Mouse (Mus musculus) layer of hippocampus, adult 18-20 months (tissue): ENCODE results near the gene Lrp5. TPM values are rescaled to one million over a fixed set of nuclear protein-coding genes. Genes with fewer than 3 reads are reported as not detected.

Experiments
- DNase-seq, 2 experiments: peaks; one replicate each; pipeline ENCODE4 v3.0.0; 2022; ENCODE audit warnings: low spot score in 2 of 2
- long read RNA-seq: library from polyadenylated mRNA; stranded (forward); transcript quantifications from one replicate; pipeline ENCODE4 v2.0.0, GENCODE M21; 2021
- total RNA-seq, 2 experiments: library from RNA; stranded (reverse); gene quantifications; 2 replicates each; pipeline ENCODE4 v1.2.3; 2021

Lrp5 gene
- 10 to 100 TPM in 1 of 2 experiments, 1 to 10 TPM in 1; 9.2 to 10.4 TPM for total RNA-seq
- long read RNA-seq, full-length matches to known transcripts = 2 of 5 reads
- long read RNA-seq, partial matches to known transcripts = 3 of 5 reads
- long read RNA-seq, other reads (novel, unspliced or antisense) = 0 of 5 reads

DNA sequence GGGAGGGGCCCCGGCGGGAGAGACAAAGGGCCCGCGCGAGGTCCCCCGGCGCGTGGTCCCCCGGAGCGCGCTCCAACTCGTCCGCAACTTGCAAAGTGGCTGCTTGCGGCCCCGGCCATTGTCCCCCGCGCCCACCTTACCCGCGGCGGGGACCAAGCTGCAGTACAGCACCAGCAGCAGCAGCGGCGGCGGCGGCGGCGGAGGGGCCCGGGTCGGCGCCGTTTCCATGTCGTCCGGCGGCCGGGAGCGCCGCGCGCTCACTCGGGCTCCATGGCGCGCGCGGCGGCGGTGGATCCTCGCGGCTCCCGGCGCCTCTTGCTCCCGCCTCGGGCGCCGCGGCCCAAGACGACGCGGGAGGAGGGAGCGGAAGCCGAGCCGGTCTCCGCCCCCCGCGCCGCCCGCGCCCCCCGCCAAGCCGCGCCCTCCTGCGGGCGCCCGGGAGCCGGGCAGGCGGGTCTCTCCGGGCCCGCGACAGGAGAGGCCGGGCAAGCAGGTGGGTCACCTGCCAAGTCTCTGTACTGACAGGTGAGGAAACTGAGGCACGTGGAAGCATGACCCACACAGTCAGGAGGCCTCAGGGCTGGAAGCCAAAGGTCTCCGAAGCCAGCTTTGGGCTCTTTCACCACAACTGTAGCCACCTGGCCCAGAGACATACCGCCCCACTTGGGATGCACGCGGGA, at the start of gene Lrp5:
Lrp5 (minus strand) TSS at position 350 of the 680 bp plus-strand sequence.
- no peak for DNase-seq

DNA sequence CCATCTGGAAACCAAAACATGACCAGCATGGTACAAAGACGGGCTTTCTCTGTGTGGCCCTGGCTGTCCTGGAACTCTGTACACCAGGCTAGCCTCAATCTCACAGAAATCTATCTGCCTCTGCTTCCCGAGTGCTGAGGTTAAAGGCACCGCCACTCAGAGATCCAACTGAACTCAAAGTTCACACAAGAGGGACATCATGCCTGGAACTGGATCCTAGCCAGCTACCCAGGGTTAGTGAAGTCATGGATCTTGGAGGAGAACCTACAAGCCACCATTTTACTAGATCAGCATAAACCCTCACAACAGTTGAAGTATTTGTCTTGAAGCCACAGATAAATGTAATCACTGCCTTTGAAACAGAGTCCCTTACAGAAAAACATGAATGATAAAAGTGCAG, 49.6 kb upstream of the Lrp5 start:
- DNase-seq = no peak

DNA sequence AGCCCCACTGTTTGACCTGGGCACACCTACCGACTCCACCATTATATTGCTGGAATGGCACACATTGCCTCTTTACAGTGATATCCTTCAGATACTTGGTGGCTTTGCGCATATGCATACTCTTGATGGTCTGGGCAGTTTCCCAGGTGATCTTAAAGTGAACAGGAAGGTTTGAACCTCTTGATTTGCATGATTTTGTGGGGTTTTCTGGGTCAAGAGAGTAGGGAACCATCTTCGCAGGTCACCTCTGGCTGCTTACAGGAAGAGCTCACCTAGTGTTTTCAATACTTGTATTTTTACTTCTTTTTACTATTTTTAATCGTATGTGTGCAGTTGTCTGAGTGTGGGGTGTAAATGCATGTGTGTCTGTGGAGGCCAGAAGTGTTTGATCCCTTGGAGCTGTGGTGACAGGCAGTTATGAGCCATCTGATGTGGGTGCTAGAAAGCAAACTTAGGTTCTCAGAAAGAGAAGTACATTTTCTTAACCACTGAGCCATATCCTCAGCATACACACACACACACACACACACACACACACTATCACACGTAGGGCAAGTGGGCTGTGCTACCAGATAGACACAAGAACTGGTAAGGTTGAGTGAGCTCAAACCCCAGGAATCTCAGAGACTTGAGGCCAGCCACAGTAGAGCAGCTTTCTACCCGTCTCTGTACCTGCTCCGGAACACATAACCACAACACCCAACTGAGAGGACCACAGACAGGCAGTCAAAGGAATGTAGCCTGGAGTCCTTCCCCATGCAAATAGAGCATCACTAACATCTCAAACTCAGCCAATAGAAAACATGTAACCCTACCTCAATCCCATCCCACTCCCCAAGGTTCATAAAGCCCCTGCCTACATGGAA, 44.6 kb upstream of the Lrp5 start:
- no peak for DNase-seq

DNA sequence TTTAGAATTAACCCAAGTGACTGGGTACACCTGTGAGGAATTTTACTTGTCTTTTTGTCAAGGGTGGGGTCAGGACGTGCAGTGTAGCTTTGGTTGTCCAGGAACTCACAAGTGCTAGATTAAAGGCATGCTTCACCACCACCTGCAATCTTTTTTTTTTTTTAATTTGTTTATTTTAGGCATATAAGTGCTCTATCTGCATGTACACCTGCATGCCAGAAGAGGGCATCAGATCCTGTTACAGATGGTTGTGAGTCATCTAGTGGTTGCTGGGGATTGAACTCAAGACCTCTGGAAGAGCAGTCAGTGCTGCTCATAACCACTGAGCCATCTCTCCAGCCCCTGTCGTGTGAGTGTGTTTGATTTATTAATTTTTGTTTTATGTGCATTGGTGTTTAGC, 42.5 kb upstream of the Lrp5 start:
- no peak for DNase-seq

DNA sequence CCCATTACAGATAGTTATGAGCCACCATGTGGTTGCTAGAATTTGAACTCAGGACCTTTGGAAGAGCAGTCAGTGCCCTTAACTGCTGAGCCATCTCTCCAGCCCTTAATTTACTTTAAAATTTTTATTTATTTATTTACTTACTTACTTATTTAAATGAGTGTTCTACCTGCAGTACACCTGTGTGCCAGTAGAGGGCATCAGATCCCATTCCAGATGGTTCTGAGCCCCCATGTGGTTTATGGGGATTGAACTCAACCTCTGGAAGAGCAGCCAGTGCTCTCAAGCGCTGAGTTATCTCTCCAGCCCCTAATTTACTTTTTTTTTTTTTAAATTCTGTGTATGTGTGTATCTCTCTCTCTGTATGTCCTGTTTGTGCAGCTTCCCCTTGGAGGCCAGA, 38.4 kb upstream of the Lrp5 start:
- peak in 1 of 2 experiments; percentile 84 for DNase-seq

DNA sequence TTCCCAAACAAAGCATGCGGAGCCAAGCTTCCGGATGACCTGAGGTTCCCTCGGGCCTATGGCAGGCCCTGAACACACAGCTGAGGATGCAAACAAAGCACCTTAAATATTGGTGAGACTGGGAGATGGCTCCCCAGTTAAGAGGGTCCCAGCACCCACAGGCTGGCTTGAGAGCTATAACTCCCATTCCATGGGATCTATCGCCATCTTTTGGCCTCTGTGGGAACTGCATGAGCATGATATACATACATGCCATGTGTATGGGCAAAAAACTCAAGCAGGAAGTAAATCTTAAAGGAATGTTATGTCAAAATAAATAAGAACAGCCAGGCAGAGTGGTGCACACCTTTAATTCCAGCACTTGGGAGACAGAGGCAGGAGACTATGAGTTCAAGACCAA, 37.5 kb upstream of the Lrp5 start:
- DNase-seq = no peak

DNA sequence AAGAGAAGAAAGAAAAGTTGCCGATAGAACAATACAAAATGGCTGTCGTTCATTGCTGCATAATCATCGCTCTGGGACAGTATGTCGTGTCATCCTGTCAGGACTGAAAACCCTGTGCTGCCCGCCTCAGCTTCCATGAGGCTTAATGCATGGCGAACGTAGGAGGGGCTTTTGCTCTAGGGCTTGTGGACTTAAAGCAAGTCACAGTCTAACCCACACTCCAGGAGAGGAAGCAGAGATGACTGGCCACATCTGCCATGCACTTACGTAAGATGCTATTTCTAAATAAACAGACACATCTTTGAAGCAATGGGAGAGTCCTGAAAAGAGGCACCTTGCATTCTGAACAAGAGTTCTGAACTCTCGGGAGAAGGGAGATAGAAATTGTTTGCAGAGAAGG, 36.8 kb upstream of the Lrp5 start:
- no peak for DNase-seq

DNA sequence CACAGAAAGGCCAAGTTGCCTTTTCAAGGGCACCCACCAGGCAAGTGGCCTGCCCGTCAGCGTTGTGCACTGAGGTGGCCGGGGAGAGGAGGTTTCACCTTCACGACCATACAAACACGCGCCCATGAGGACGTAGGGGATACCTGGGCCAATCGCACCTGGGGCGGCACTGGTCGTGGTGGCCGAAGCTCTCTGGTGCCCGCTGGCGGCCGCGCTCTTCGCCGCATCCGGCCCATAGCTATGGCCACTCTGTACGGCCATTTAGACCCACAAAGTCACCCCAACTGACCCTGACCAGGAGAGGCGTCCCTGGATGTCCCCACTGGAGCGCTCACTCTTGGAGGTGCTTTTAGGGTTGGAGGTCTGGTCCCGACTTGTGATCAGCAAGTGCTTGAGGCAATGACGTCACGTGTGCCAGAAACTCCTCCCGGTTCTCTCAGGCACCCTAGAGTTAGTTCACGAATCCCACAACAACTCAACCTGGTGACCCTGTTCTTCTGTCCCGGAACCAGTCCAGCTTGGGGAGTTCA, 33.1 kb upstream of the Lrp5 start:
- peak; percentile 27 to 63 for DNase-seq

DNA sequence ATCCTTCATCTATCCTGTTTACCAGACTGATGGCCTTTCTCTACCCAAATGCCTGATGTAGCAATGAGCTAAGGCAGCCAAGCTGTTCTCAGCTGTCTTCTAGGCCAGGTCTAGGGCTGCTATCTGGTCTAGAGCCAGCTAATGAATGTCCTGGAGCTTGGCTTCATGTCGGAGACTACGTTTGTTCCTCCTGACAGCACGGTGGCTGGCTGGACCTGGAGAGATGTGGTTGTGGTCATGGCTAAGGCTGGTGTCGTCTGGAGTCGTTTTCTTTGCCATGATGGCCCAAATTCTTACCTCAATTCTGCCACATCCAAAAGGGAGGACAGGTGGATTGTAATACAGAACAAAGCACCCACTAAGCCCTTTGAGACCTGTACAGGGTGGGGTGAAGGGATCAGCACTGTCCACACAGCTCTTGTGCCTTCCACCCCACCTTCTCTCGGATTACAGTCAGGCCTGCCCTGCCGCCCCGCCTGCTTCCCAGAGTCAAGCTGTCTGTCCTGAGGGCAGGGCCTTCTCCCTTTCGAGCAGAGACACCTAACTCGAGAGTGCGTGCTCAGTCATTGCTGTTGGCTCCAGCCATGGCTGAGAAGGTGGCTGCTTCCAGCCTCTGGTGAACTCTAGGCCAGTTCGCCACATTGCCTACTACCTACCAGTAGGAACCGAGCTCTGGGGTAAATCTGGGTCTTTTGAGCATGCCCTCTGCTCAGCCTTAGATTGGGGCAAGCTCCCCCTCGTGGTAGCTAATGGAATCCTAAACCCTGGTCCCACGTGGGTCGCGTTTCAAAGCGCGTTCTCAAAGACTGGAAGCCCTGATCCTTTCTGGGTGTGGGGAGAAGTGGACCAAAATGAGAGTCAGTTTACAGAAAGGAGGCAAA, 32.4 kb upstream of the Lrp5 start:
- DNase-seq = peak; percentile 71 to 86

DNA sequence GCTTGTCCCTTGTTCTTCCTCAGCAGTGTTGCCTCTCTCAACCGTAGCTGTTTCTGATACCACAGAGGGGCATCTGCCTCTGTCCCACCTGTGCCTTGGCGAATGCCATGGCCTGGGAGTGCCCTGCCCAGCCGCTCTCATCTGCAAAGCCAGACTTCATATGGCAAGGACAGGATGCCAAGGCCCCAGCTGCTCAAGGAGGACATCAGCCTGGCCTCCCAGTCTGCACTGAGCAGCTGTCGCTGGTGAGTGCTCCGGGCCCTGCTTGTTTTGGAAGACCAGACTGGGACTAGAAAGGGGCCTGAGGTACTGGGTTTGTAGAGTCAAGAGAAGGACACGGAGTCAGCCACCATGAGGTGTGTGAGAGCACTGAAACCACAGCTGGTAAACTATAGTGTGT, 28.0 kb upstream of the Lrp5 start:
- DNase-seq = no peak

DNA sequence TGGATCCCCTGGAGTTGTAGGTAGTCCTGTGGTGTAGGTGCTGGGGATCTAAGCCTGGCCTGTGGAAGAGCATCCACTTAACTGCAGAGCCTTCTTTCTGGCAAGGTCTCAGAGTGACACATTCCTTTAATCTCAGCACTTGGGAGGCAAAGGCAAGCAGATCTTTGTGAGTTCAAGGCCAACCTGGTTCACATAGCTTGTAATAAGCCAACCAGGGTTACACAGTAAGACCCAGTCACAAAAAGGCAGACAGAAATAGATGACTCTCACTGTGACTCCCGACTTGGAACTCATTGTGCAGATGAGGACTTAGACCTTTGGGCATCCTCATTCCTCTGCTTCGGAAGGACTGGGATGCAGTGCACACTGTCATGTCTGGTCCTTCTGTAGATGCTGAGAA, 24.1 kb upstream of the Lrp5 start:
- DNase-seq = no peak

DNA sequence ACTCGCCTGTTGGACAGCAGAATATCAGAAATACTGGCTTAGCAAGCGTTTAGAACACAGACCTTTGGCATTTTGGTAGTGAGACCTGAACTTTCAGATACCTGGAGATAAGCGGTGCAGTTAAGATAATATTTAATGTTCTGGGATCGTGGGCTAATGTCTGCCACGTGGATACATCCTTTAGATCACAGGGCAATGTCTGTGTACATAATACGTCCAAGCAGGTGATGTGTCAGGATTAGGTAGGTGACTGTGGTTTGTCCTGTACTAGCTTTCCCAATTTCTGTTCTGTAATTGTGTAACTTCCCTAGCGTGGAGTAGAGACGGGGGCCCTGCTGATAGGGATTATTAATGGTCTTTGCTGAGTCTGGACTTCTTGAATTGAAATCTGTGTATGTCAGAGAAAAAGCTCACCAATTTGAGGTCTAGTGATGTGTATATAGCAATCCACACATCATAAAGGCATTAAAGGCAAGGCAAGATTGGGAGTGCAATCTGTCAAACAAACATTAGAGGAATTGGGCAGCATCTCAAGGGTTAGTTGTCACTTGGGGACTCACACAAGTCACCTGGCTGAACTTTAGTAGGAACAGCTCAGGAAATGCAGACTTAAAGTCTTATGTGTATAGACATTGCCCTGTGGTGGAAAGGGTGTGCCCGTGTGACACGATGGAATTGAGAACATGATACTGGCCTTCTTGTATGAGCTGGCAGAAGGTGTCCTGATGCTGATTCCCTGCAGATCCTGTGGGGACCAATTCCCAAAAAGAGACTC, 22.8 kb upstream of the Lrp5 start:
- no peak for DNase-seq

DNA sequence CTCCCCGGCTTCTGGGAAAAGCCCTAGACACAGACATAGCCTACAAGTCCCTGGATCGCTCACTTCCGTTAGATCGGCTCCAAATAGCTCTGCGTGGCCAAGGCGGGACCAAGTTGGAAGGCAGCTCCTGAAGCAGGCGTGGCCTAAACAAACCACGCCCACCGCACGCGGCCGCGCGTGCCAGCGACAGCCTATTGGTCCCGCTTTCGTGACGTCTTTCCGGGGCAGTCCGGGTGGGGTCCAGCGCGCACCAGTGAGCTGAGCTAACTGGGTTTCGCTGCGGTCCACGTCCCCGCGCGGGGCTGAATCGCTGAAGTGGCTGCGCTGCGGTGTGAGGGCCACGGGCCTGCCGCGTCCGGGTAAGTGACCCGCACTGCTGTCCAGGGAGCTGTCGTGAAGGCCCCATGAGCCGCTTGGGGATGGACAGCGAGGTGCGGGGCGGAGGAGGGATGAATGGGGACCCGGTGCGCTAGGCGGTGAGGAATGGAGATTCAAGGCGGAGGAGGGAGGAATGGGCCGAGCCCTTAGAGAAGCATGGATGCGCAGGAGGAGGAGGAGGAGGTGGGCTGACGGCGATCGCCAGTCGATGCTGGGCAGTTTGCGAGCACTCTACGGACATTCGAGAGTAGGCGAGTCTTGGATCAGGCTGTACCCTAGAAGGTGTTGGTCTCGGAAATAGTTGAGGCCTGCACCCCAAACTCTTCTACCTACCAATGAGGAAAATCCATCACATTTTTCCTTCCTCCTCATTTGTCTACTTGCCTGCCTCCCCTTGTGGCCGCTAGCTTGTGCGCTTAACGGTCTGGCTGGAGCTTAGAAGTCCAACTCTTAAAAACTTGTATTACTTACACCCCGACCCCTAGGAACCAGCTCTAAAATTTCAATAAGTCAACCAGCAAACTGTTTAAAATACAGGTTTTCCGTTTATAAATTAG, 22.0 kb upstream of the Lrp5 start, which contains the start of gene 1810055G02Rik:
1810055G02Rik (plus strand) TSS at position 216 of the 935 bp plus-strand sequence.
- peak; percentile 98 to 100 for DNase-seq

DNA sequence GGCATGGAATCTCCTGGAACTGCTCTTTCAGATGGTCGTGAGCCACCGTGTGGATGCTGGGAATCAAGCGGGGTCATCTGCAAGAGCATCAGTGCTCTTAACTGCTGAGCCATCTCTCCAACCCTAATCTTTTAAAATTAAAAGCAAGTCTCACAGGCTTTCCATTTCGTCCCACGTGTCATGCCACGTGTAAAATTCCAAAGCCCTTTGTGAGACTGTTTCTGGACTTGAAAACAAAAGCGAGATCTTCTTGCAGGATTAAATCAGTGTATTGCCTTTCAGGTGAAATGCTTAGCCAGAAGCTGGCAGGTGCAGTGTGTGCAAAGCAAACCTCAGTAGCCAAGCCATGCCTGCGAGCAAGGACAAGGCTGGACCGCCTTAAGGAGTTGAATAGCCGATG, 21.2 kb upstream of the Lrp5 start:
- DNase-seq = no peak

DNA sequence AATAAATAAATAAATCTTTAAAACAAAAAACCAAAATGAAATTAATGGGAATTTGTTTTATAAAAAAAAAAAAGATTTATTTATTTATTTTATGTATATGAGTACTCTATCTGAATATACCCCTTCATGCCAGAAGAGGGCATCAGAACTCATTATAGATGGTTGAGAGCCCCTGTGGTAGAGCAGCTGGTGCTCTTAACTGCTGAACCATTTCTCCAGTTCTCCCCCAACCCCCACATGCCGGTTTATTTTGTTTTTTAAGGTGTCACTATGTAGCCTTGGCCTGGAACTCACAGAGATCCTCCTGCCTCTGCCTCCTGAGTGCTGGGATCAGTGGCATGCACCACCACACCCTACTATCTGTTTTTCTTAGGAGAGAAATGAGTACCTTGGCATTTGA, 19.9 kb upstream of the Lrp5 start:
- DNase-seq = no peak

DNA sequence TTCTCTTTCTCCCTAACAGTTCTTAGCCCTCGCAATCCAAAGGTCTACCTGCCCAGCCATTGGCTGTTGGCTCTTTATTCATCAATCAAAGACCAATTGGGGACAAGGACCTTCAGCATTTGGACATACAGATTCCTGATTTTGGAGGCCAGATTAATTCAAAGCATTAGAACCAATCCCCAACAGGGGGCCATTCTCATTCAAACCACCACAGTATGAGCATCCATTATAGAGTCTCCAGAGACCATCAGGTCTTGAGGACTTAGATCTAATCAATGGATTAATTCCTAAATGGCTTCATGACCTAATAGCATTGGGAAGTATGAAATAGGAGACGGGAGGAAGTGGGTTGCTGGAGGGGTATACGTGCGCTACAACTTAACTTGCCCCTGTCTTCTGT, 16.1 kb upstream of the Lrp5 start:
- DNase-seq = no peak

DNA sequence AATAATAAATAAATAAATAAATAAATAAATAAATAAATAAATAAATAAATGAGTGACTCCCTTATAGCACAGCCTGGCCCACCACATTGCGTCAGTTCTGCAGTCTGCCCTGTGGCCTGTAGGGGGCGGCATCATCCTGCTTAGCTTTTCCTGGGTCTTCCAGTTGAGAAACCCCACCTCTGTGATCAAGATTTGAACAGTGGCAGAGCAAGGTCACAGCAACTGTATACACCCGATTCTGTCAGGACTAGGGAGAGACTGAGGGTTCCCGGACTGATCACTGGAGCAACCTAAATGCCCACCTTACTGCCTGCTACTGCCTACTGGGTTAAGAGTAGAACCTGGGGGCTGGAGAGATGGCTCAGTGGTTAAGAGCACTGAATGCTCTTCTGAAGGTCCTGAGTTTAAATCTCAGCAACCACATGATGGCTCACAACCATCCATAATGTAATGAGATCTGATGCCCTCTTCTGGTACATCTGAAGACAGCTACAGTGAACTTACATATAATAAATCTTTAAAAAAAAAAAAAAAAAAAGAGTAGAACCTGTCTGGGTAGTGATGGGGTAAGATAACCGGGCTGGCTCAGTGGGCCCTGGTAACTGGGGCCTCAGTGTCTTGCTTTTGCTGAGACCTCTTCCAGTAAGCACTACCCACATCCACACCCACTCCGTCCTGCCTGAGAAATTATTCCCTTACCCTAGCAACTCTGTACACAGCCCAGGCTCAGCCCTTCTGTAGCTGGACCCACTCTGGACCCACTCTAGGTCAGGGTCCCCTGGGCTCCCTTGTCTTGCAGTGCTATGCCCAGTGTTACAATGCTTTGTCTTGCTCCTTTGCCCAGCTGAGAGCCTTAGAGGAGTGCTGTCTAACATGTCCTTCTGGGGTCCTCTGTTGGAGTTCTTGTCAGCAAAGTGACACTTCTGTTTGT, 13.4 kb upstream of the Lrp5 start:
- DNase-seq = peak; percentile 54 to 84

DNA sequence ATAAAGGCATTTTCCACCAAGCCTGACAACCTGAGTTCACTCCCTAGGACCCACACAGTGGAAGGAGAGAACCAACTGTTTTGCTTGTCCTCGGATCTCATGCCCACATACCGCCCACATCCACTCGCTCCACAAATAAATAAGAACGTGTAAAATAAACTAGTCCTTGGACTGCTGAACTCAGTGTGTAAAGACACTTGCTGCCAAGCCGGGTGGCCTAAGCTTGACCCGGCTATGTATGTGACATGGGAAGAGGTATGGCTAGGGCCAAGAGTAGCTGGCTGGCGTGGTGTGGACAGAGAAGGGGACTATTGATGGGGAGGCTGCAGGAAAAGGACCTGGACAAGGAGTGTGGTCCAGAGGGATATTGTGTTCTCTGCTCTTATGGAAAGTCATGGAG, 11.7 kb upstream of the Lrp5 start:
- DNase-seq = no peak
